Mouse (Mus musculus) embryo, embryonic 11.5 days (tissue): ENCODE measurements around the gene B3gnt4.
"Not testable (repeated sequence)": the region's sequence is repeated elsewhere in the genome, so short reads cannot be mapped to it uniquely, and the experiment has no call there.

Experiments
- DNase-seq: peaks from one replicate; pipeline ENCODE4 v3.0.0-alpha.2; 2012; ENCODE audit warnings: low read depth, low spot score

The B3gnt4 gene

GRCm38 (mm10) chr5:123510160-123510559, at the start of gene B3gnt4:
Gene B3gnt4, plus strand, starts transcription at chr5:123510460.
- no peak for DNase-seq

- no peak for DNase-seq
Measured at GRCm38 (mm10) chr5:123461420-123461819, 48.8 kb upstream of the B3gnt4 start.

GRCm38 (mm10) chr5:123464638-123465037, 45.6 kb upstream of the B3gnt4 start:
- no peak for DNase-seq

GRCm38 (mm10) chr5:123470784-123471400, 39.4 kb upstream of the B3gnt4 start:
- no peak for DNase-seq

GRCm38 (mm10) chr5:123473817-123474216, 36.4 kb upstream of the B3gnt4 start:
- DNase-seq: no peak

GRCm38 (mm10) chr5:123487659-123488395, 22.4 kb upstream of the B3gnt4 start:
- DNase-seq: no peak

GRCm38 (mm10) chr5:123489112-123489785, 21.0 kb upstream of the B3gnt4 start, which contains the start of the genes Lrrc43 and Il31:
Gene Lrrc43, plus strand, starts transcription at chr5:123489305.
Gene Il31, minus strand, starts transcription at chr5:123489489.
- no peak for DNase-seq

GRCm38 (mm10) chr5:123489935-123490334, 20.3 kb upstream of the B3gnt4 start:
- DNase-seq: no peak

GRCm38 (mm10) chr5:123499717-123500116, 10.5 kb upstream of the B3gnt4 start:
- DNase-seq: no peak

- no peak for DNase-seq
Measured at GRCm38 (mm10) chr5:123501973-123502372, 8.3 kb upstream of the B3gnt4 start.

GRCm38 (mm10) chr5:123507936-123508723, 2.1 kb upstream of the B3gnt4 start:
- DNase-seq: peak; percentile 88

GRCm38 (mm10) chr5:123508921-123509320, 1.3 kb upstream of the B3gnt4 start:
- no peak for DNase-seq

GRCm38 (mm10) chr5:123511426-123511825, 1.2 kb downstream of the B3gnt4 start:
- not testable (repeated sequence) for DNase-seq

- no peak for DNase-seq
Measured at GRCm38 (mm10) chr5:123512102-123512501, 1.8 kb downstream of the B3gnt4 start.

- no peak for DNase-seq
Measured at GRCm38 (mm10) chr5:123514871-123515270, 4.6 kb downstream of the B3gnt4 start.

GRCm38 (mm10) chr5:123520666-123521065, 10.4 kb downstream of the B3gnt4 start:
- no peak for DNase-seq

GRCm38 (mm10) chr5:123521621-123522020, 11.4 kb downstream of the B3gnt4 start:
- DNase-seq: no peak

- DNase-seq: no peak
Measured at GRCm38 (mm10) chr5:123522166-123522565, 11.9 kb downstream of the B3gnt4 start.

GRCm38 (mm10) chr5:123523692-123524392, 13.6 kb downstream of the B3gnt4 start, which contains the start of gene Diablo:
Gene Diablo, minus strand, starts transcription at chr5:123524176.
- DNase-seq: peak; percentile 98

- DNase-seq: no peak
Measured at GRCm38 (mm10) chr5:123524393-123524750, 14.1 kb downstream of the B3gnt4 start.

- DNase-seq: no peak
Measured at GRCm38 (mm10) chr5:123525281-123525680, 15.0 kb downstream of the B3gnt4 start, which contains the start of gene Gm49027. Gene Gm49027, minus strand, starts transcription at chr5:123525488.
